Mouse (Mus musculus) G1E-ER4 (cell line): ENCODE measurements around the gene Svep1. TPM values are rescaled to one million over a fixed set of nuclear protein-coding genes. Genes with fewer than 3 reads are reported as not detected.

Experiments
- GATA1 ChIP-seq: IDR thresholded peaks from one replicate; pipeline ENCODE4 v1.8.0; 2012; ENCODE audit warnings: low read length, inconsistent platforms
- polyA plus RNA-seq: library from polyadenylated mRNA; stranded (reverse); fragments of >175 nt; gene quantifications from 2 replicates; pipeline ENCODE4 v1.2.3, GENCODE M21; 2012

Svep1 gene
- not detected in 2 replicates for polyA plus RNA-seq

DNA sequence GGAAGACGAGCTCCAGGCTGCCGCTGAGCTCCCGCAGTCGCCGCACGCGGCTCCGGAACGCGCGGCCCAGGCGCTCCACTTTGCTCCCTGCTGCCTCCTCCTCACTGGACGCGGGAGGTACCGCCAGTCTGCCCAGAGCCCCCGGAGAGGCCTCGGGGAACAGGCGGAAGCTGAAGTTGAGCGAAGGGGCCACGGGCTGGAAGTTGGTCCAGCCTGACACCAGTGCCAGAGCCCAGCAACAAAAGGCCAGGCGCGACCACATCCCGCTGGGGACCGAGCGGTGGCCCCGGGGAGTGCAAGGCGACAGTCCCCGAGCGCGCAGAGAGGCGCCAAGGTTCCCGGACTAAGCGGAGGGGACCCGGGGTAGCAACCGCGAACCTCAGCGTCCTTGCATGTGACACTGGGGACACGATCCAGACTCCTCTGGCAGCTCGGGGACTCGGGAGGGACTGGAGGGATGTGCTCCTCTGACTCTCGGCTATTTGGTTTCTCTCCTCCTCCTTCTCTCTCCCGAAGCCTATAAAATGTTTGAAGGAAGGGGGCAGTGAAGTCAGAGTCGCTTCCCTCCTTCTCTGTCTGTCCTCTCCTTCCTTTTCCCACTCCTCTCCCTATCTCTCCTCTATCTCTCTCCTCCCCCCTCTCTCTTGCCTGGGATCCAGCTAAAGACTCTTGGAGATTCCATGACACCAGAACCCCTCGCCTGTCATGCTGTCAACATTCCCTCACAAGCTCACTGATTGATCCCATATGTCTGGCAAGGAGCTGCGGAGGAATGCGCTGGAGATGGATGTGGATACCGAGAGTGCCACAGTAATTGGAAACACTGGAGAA, at the start of gene Svep1:
Gene Svep1, minus strand, starts transcription at position 745 of the 831 bp plus-strand sequence.
- no peak for TF ChIP-seq GATA1

DNA sequence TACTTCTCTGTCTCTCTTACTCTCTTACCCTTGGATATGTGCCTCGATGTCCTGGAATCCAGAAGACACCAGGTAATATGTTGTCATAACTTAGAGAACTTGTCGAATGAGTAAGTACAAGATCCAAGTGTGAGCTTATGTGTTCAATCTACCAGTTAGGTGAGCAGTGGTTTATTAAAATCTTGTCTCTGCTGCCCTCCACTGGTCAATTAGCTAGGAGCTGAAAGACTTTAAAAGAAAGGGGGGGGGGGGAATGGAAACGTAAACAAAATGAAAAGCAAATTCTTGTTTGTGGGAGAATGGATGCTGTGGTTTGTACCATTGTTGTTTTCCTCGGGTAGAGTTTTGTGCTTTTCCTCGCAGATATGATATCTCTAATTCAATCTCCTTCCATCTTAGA, 46.8 kb upstream of the Svep1 start:
- no peak for TF ChIP-seq GATA1

DNA sequence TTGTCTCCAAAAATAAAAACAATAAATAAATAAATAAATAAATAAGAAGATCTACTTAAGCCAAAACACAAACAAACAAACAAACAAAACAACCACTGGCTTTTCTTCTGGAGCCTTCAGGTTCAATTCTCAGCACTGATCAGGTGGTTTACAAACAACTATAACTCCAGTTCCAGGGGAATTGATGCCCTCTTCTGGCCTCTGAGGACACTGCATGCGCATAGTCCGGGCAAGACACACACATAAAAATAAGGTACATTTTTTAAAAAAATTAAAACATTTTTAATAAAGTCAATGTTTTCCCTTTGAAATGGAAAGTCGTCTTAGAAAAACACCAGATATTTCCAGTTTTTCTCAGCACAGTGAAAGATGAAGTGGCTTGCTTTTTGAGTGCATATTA, 45.7 kb upstream of the Svep1 start:
- TF ChIP-seq GATA1 = no peak

DNA sequence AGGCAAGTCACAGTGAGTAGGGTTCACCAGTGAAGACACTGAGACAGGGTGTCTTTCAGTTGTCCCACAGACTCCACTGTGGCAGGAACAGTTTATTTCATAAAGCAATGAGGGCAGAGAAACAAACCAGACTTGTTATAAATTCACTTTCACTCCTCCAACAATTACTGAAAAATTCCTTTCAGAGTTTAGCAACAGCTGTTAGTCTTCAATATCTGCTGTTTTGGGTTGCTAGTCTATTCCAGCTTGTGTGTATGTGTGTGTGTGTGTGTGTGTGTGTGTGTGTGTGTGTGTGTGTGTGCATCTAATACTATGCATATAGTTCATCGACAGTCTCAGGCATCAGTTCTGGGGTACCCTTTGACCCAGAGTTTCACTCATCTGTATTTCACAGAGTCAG, 38.9 kb upstream of the Svep1 start:
- TF ChIP-seq GATA1 = no peak

DNA sequence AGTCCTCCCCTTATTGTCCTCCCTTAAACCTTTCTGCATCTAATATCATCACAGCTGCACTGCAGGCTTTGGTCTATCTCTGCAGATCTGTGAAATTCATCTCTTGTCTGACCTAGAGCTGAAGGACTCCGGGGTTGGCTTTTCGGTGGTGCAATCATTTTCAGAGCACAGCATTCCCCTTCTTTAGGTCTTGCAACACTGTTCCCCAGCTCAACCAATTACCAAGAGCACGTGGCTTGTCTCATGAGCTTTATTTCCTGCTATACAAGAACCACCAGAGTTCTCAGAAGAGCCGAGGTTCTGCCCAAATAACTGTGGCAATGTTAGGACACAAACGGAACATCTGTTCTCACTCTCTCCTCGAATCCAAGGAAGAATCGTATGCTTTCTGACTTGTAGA, 33.8 kb upstream of the Svep1 start:
- TF ChIP-seq GATA1 = no peak

DNA sequence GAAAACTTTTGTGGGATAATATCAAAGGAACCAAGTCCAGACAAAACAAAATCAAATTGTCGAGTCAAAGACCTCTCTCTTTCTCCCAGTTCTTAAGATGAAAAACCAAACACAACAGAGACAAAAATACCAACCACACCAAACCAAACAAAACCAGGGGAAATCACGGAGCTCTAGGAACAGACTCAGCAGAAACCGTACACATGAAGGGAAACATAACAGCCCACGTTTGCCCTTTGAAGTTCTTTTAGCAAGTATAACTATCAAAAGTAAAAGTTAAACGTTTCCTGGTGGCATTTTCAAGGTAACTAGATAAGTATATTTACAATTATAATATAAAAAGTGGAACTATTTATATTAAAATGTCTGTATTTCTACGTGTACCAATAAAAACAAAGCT, 29.2 kb upstream of the Svep1 start:
- no peak for TF ChIP-seq GATA1

DNA sequence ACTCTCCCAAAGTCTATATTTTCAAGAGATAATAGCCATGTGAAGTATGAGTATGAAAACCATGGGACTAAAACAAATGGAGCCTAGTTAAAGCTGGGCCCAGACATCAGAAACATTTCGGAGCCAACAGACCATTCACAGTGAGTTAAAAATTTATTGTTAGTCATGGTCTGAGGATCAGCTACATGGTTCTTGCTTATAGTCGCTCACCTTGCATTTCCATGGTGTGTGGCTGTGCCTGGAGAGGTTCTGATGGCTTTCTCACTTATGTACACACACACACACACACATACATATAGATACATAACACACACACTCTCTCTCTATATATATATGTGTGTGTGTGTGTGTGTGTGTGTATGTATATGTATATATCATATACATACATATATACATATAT, 16.8 kb upstream of the Svep1 start:
- no peak for TF ChIP-seq GATA1

DNA sequence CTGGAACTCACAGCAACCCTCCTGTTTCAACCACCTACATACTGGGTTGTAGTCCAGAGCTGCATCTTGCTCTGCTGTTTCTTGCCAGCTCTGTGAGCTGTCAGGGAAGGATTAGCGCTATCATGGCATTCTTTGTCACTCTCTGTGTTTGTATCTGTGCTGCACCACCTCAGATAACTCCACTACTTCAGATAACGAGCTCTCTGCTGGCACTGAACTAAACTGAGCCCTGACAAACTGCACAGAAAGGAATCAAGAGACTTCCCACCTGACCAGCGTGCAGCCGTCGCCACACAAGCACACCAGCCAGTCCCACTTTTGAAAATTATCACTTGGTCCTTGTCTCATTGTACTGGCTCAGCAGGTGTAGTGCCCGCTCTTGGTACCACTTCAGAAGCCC, 4.7 kb upstream of the Svep1 start:
- no peak for TF ChIP-seq GATA1

DNA sequence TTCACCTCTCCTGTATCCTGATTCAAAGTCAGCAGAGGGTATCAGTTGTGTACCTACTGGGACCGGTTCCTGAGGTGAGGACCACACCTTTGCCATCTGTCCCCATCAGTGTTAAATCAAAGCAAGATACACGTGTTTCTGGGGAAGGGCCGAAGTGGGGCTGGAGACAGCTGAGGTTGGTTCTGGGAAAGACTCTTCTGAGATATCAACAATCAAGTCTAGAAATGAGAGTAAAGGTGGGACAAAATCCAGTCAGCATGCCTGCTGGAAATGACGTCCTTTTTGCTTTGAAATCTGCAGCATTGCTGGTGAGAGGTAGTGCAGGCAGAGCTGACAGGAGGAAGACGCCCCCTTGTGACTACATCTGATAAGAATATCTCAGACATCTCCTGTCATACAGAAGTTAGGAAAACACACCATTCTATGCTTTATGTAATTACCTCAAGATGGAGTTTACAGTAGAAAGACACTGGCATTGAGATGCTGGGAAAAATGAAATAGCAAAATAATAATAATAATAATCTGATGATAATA, 4.0 kb upstream of the Svep1 start:
- no peak for TF ChIP-seq GATA1

DNA sequence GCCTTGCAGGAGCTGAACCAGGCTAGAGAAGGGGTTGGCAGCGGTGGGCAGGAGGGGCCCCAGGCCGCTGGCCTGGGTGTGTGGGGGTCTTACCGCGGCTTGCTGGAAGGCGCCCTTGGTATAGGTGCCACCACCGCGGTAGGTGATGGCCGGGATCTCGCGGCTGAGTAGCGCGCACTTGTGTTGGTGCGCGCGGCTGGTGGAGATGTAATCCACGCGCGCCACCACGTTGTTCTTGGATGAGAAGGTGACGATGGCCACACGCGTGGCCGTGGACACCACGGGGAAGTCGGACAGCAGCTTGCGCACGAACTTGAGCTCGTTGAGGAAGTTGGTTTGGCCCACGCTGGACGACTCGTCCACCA, 927 bp downstream of the Svep1 start:
- no peak for TF ChIP-seq GATA1

DNA sequence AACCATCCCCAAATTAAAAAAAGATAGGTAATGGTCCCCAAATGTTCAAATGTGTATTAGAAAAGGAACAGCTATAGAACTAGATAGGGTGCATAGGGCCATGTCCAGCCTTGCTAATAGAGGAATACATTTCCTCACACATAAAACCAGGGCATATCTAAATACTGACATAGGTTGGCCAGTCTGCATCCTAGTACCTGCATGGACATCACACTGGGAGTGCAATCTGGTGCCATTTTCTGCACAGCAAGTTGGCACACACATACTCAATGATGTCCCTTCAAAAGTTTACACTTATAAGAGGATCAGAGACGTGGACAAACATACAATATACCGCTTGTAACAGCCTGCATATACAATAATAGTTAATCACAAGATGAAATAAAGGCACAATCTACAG, 5.0 kb downstream of the Svep1 start:
- TF ChIP-seq GATA1 = no peak

DNA sequence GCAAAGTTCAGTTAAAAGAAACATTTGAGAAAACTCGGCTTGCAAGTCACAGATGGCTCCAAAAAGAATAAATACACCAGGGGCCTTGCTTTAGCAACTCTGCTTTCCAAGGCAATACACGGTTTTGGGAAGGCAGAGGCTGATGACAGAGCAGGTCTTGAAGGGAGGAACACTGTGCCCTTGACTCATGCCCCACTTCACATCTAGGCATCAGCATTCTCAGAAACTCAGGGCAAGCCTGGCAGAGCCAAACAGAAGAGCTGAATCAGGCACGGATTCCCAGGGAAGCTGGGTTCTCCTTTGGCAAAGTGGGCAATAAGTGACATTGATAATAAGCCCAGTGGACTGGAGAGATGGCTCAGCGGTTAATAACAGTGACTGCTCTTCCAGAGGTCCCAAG, 5.8 kb downstream of the Svep1 start:
- TF ChIP-seq GATA1 = no peak

DNA sequence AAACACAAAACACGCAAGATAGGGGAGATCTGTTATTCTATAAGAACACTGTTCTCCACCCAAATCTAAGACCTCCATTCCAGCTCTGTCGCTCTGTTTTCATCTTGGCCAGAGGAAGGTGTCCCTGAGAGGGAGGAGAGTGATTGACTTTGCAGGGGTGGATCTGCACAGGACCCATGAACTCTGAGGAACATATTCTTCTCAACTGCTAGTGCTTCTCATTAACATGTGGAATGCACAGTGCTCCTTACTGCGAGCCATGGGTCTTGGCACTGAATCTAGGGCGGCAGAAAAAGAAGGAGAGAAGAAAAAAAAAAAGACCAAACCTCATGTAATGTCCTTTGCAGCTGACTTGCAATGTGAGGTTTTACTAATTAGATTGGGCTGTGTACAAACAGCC, 9.4 kb downstream of the Svep1 start:
- TF ChIP-seq GATA1 = no peak

DNA sequence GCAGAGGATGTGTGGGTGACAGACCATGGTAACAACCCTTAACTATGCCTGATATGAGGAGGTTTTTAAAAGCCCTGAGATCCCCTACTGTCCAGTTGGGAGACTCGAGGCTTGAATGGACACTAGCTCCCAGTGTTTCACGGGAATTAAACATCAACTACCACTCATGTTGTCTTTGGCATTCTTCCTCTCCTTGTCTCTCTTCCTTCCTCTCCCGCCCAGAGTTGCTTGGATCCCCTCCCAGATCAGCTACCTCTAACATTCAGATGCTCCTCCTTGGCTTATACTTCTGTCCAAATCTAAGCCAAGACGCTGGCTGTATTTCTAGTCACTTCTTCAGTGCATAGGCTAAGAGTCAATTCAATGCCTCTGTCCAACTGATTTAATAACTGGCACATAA, 9.9 kb downstream of the Svep1 start:
- TF ChIP-seq GATA1 = no peak

DNA sequence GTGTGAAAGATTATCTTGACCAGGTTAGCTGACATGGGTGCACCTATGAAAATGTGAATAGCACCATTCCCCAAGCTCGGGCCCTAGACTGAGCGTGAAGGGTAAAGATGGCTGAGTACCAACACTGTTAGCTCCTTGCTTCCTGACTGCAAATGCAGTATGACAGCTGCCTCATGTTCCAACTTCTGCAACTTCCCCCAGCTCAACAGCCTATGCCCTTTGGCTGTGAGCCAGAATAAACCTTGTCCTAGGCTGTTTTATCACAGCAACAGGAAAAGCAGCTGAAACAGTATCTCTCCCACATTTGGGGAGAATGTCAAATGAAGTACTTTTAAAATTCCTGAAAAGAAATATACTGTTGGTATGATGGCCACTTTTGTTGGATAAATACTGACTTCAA, 10.7 kb downstream of the Svep1 start:
- TF ChIP-seq GATA1 = no peak

DNA sequence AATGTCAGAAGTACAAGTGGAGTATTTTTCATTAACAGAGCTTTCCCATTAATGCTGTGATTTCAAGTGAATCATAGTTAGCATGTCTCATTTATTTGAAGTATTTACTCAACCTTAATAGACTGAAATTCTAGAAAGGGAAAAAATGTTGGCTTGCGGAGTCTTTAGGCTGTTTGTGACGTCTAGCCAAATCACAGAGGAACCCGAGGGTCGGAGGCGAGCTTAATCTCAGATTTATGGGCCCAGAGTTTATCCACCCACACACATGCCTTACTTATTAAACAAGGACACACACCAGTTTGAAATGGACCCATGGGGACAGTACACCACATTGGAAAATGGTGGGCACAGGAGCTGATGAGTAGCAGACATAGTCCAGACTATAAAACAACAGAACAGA, 17.4 kb downstream of the Svep1 start:
- TF ChIP-seq GATA1 = no peak

DNA sequence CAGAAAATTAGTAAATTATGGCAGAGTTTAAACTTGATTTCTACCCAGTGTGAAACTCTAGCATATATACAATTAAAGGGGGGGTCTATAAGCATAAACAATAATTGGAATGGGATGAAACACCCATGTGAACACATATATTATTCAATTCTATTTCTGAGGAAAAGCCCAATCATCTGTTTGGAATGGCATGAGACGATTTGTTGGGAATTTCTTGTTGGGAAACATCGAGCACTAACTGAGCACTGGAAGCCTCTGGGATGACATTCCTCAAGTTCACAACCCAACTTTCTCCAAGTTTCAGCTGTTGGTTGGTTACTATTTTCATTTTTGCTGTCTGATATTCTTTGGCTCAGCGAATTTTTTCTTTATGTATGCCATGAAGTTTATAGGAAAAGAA, 21.3 kb downstream of the Svep1 start:
- no peak for TF ChIP-seq GATA1
